Mouse (Mus musculus) layer of hippocampus, adult 11-12 months (tissue): ENCODE measurements around the gene Exoc7.

ENCODE experiments used
- DNase-seq: peaks from one replicate; pipeline ENCODE4 v3.0.0; 2022; ENCODE audit warnings: low spot score

The Exoc7 gene

GRCm38 (mm10) chr11:116239797-116240196 lies 67.2 kb downstream of the Exoc7 start:
- no peak for DNase-seq
